9 mouse cellular contexts compared by ENCODE assay signal in genomic region chr6:131418770-131419169, GRCm38 (mm10). TPM values are rescaled to one million over a fixed set of nuclear protein-coding genes. Genes with fewer than 3 reads are reported as not detected.
A peak's percentile ranks its signal among the peaks of the same experiment; 100 is the strongest.
DNase-seq lines count a peak whose midpoint lies in the region; ATAC-seq and TF ChIP-seq lines count a peak whose summit lies in the region.
"Had no signal": no experiment of that assay in that cellular context is flagged by ENCODE, and none has a peak within 500 bp of the region (broad histone marks: within the 10 kb centered on the region; RNA-seq: fewer than 3 reads in every experiment).

No protein-coding gene starts in this region.

- peak; percentile 3 for DNase-seq in cerebellum, adult 11-12 months
- DNase-seq in heart, adult 8-10 months (ENCODE audit: low spot score) = peak; percentile 77
- DNase-seq in kidney, postnatal 36 days = peak; percentile 23 to 67
- peak; percentile 15 for DNase-seq in naive thymus-derived CD4-positive, alpha-beta T cell, adult 2 months (ENCODE audit: low read depth)
- no peak for DNase-seq in frontal cortex, postnatal 25 days (ENCODE audit: low spot score in 2 of 2)

- TF ChIP-seq CTCF in E14TG2a.4 (conservative IDR thresholded peaks at IDR 0.05; ENCODE audit: low read length) = peak; percentile 31; the same call in 1 of the 2 replicates

- H3K4me1 ChIP-seq in hindbrain, embryonic 15.5 days (replicated peaks) = no peaks in the 10 kb centered on the region
- no peaks in the 10 kb centered on the region for H3K4me1 ChIP-seq in hindbrain, embryonic 13.5 days (replicated peaks)
- H3K4me1 ChIP-seq in E14TG2a.4 (replicated peaks; ENCODE audit: low read depth, low read length) = peaks cover 4% of the 10 kb centered on the region; the same call in 1 of the 2 replicates

- no peak overlapping the region for H3K9ac ChIP-seq in hindbrain, embryonic 15.5 days
- H3K9ac ChIP-seq in hindbrain, embryonic 13.5 days = no peak overlapping the region

- H3K4me3 ChIP-seq in hindbrain, embryonic 15.5 days = no peak overlapping the region
- no peak overlapping the region for H3K4me3 ChIP-seq in hindbrain, embryonic 13.5 days
- no peak overlapping the region for H3K4me3 ChIP-seq in E14TG2a.4 (replicated peaks; ENCODE audit: low read length)

- H3K4me2 ChIP-seq in hindbrain, embryonic 15.5 days = no peak overlapping the region
- H3K4me2 ChIP-seq in hindbrain, embryonic 13.5 days = no peak overlapping the region

- H3K27me3 ChIP-seq in hindbrain, embryonic 15.5 days = no peaks in the 10 kb centered on the region
- H3K27me3 ChIP-seq in hindbrain, embryonic 13.5 days = no peaks in the 10 kb centered on the region
- H3K27me3 ChIP-seq in E14TG2a.4 (ENCODE audit: insufficient read depth, low read length) = no peaks in the 10 kb centered on the region

- no peaks in the 10 kb centered on the region for H3K9me3 ChIP-seq in hindbrain, embryonic 15.5 days
- no peaks in the 10 kb centered on the region for H3K9me3 ChIP-seq in hindbrain, embryonic 13.5 days
- H3K9me3 ChIP-seq in E14TG2a.4 (ENCODE audit: low read length) = no peaks in the 10 kb centered on the region

- H3K36me3 ChIP-seq in hindbrain, embryonic 15.5 days = no peaks in the 10 kb centered on the region
- H3K36me3 ChIP-seq in hindbrain, embryonic 13.5 days = no peaks in the 10 kb centered on the region
- no peaks in the 10 kb centered on the region for H3K36me3 ChIP-seq in E14TG2a.4 (ENCODE audit: insufficient read depth, low read length)

- H3K27ac ChIP-seq in hindbrain, embryonic 15.5 days (replicated peaks) = no peak overlapping the region
- H3K27ac ChIP-seq in hindbrain, embryonic 13.5 days = no peak overlapping the region
- H3K27ac ChIP-seq: macrophage had no signal

- peak; percentile 56; the same call in 1 of the 2 replicates for ATAC-seq in hindbrain, embryonic 15.5 days (ENCODE audit: low FRiP score, low read depth)
- ATAC-seq in hindbrain, embryonic 13.5 days (ENCODE audit: low FRiP score) = no peak

RNA-seq across cellular contexts. Expression of gene Ybx3, which starts 30.5 kb away (rescaled TPM):
- polyA plus RNA-seq in hindbrain, embryonic 15.5 days (2015; fragmentation: Nextera tagmentation; extraction: Ambion mirVana) = 22.0 and 29.6 TPM in 2 replicates
- 23.0 and 26.6 TPM in 2 replicates for polyA plus RNA-seq in hindbrain, embryonic 13.5 days (2015; fragmentation: Nextera tagmentation; extraction: Ambion mirVana)
- 100 to 1,000 TPM; 172 to 240 (median 215) TPM for total RNA-seq in heart, adult 8-10 months (2022)

Comparison
In these comparisons a context has a peak if more than half of its experiments do, and no peak if none do; other contexts are left out.
1. DNase-seq: peak in cerebellum, adult 11-12 months (single experiment), heart, adult 8-10 months (single experiment), kidney, postnatal 36 days (2 of 2) and naive thymus-derived CD4-positive, alpha-beta T cell, adult 2 months (single experiment); none in frontal cortex, postnatal 25 days (0 of 2).